Mouse (Mus musculus) ovary, postnatal 36 days (tissue): ENCODE results near the gene Rsf1.

Source experiments
- DNase-seq: peaks from one replicate; pipeline ENCODE4 v3.0.0; 2022; ENCODE audit warnings: low spot score, mixed read lengths

Rsf1 gene

GRCm38 (mm10) chr7:97579067-97579975 lies at the start of gene Rsf1, which contains the start of gene Aamdc:
Gene Rsf1, plus strand, starts transcription at chr7:97579889.
Gene Aamdc, minus strand, starts transcription at chr7:97579497.
- peak; percentile 92 for DNase-seq

DNA sequence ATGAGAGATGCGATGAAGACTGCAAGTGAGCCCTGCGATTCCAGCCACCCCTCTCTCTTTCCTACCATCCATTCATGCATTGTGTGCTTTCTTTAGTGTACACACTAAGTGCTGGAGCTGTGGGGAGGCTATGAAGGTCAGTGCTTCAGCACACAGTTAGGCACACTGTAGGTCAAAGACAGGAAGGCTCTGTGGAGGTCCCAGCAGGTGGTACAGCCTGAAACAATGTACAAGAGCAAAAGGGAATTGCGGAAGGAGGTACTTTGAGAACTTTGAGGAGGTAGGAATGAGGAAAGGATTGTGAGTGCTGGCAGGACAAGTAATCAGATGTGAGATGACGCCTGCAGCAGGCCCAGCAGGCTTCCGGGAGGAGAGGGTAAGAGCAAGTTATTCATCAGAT lies 44.2 kb upstream of the Rsf1 start:
- no peak for DNase-seq

- no peak for DNase-seq
Measured at GRCm38 (mm10) chr7:97536571-97536970, 43.1 kb upstream of the Rsf1 start.

GRCm38 (mm10) chr7:97546462-97546861 lies 33.2 kb upstream of the Rsf1 start:
- no peak for DNase-seq

- no peak for DNase-seq
Measured at GRCm38 (mm10) chr7:97549301-97549700, 30.4 kb upstream of the Rsf1 start.

DNA sequence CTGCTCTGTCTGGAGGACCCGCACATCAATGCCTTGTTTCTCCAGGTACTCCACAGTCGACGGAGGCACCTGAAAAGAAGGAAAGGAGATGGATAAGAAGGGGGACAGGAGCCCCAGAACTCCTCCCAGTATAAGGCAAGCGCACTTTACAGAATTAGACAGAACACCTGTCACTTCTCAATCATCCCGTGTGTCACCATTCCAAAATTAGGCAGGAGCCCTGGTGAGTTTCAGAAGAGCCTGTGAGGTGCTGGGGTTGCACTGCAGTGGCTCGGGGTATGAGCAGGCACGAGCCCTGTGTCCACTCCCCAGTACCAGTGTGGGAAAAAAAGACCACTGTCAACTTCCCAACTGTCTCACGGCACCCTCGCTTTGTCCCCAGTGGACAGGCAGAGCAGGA lies 29.0 kb upstream of the Rsf1 start:
- DNase-seq: no peak

DNA sequence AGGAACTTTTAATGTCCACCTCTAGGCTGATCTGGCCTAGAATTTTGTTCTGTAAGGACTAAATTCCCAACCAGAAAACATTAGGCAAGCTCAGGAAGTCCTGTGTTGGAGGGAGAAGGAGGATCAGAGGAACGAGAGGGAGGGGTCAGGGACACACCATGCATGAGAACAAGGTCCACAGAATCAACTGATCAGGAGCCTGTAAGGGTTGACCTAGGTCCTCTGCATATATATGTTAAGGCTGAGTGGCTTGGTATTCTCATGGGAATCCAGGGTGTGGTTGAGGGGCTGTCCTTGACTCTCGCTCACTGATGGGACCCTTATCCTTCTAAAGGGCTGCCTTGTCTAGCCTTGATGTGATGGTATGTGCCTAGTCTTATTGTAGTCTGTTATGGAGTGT lies 16.1 kb upstream of the Rsf1 start:
- DNase-seq: no peak

GRCm38 (mm10) chr7:97569372-97569771 lies 10.3 kb upstream of the Rsf1 start:
- no peak for DNase-seq

- no peak for DNase-seq
Measured at GRCm38 (mm10) chr7:97570389-97570788, 9.3 kb upstream of the Rsf1 start.

DNA sequence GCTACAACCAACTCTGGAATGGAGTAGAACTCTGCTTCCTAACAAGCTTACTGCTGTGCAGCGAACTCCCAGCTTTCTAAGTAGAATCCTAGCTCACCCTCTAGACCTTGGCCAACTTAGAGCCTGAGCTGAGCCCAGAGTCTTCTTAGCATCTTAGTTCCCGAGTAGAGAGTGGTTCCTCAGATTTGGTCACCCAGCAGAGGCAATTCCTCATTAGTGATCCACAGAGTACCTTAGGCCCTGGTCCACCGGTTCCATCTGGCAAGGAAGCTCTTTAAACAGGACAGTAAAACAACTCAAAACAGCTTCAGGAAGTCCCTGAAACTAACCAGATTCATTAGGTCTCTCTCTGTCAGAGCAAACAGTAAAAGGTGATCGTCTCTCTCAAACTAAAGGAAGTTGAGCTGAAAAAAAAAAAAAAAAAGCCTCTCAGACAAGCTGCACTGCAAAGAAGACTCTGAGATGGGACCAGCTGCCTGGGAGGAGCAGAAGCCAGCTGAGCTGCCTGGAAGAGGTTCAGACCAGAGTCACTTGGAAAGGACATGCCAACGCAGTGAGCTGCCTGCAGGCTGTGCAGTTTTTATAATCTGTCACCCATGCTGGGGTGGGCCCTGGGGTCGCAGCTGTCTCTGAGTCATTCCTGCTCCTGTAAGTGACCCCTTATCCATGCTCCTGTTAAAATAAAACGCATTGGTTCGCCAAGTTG lies 1.2 kb upstream of the Rsf1 start:
- peak; percentile 32 for DNase-seq

- peak; percentile 51 for DNase-seq
Measured at GRCm38 (mm10) chr7:97579976-97580842, 520 bp downstream of the Rsf1 start.

- peak; percentile 81 for DNase-seq
Measured at GRCm38 (mm10) chr7:97580843-97581214, 1.1 kb downstream of the Rsf1 start.

DNA sequence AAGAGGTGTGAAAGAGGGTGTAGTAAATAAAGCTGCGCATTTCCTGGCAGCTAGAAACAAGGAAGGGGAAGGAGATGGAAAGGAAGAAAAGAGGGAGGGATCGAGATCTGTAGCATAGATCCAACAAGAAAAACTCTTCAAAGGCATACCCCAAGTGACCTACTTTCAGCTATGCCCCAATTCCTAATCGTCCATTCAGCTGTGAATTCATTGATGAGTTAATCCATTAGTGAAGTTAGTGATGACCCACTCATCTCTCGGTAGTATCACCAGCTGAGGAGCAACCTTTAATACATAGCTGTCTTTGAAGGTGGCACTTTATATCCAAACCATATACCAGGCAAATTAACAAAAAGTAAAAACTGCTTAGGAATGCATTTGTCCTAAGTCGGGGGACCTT lies 8.8 kb downstream of the Rsf1 start:
- no peak for DNase-seq

DNA sequence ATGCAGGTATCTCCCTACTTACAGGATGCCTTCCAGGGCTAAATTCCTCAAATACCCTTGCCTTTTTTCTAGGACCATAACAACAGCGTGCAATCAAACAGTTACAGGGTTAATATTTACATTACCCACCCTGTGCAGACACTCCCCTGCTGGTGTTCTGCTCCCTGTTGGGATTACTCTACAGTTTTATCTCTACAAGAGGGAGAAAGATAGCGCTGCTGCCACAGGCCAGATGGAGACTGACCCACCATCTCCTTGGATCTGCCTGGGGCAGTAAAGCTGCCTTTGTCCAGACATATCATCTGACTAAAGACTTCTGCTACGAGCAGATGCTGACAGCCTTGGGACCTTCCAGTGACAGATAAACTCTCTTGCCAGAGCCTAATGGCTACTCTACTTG lies 10.8 kb downstream of the Rsf1 start:
- DNase-seq: no peak

DNA sequence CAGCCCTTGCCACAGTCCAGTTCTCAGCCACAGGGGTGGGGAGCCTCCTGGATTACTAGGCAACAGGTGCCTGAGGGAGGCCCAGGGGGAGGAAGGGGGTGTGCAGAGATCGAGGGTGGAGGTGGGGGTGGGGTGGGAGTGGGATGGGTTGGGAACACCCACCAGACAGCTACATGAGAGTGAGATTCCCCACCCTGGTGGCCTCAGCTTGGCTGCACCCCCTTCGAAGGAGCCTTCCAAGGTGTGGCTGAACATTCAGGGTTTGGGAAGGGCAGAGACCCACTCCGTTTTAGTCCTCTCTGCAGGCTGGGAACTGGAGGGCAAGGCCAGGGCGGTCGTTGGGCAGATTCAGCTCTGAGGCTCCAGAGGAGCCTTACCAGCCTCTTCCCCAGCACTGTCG lies 11.6 kb downstream of the Rsf1 start:
- no peak for DNase-seq

- no peak for DNase-seq
Measured at GRCm38 (mm10) chr7:97592396-97592795, 12.7 kb downstream of the Rsf1 start.

DNA sequence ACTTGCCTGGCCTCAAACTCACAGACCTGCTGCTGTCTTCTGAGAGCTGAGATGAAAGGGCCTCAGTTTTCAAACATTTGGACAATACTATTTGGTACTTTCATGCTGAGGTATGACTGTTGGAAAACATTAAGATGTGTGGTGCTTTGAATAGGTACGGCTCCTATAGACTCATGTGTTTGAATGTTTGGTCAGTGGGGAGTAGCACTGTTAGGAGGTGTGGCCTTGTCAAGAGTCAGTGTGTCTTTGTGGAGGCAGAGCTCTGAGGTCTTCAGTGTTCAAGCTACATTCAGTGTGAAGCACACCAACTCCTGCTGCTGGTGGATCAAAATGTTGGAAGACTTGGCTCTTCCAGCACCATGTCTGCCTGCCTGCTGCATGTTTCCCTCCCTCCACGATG lies 13.8 kb downstream of the Rsf1 start:
- DNase-seq: no peak

- no peak for DNase-seq
Measured at GRCm38 (mm10) chr7:97598548-97598947, 18.9 kb downstream of the Rsf1 start.

- no peak for DNase-seq
Measured at GRCm38 (mm10) chr7:97621346-97621745, 41.7 kb downstream of the Rsf1 start.

GRCm38 (mm10) chr7:97622676-97623075 lies 43.0 kb downstream of the Rsf1 start:
- DNase-seq: no peak

DNA sequence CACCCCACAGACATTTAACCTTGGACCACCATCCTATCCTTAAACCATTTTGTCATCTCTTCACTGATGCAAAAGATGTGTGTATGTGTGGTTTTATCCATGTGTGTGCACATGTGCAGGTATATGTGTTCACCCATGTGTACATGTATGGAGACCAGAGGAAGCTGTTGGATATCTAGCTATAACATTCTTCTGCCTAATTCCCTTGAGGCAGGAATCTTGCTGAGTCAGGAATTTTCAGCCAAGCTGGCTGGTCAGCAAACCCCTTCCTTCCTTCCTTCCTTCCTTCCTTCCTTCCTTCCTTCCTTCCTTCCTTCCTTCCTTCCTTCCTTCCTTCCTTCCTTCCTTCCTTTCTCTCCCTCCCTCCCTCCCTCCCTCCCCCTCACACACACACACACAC lies 43.7 kb downstream of the Rsf1 start:
- DNase-seq: no peak

DNA sequence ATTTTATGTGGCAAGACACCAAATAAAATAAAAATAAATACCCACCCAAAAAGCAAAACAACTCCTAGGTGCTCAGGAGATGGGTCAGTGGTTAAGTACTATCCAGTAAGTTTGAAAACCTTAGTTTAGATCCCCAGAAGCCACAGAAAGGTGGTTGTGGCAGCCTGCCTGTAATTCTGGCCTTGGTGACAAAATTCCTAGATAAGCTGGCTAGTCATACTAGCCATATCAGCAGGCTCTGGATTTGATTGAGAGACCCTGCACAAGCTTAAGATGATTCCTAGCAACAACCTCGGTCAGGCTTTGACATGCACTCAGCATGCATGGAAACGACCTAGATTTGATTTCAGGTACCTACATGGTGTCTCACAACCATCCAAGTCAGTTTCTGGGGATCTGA lies 49.7 kb downstream of the Rsf1 start:
- DNase-seq: no peak
